Mouse (Mus musculus) cerebellum, adult 11 months (tissue): ENCODE results near the gene Apoc4.

ENCODE experiments used
- DNase-seq: peaks from one replicate; pipeline ENCODE4 v3.0.0; 2022

The Apoc4 gene

GRCm38 (mm10) chr7:19676662-19677061 is 4.6 kb downstream of the Apoc4 start:
- DNase-seq, result no peak

DNA sequence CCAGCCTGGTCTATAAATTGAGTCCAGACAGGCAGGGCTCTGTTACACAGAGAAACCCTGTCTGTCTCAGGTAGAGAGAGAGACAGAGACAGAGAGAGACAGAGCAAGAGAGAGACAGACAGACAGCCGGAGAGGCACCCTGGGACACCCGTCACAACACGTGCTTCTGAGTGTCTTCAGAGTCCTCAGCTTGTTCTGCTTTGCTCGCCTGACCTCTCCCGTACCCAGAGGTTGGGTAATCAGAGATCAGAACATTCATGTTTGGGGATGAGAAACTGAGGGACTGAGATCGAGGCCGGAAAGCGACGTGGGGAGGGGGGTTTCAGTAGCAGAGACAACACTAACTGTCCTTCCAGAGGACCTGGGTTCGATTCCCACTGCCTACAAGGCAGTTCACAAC is 5.5 kb downstream of the Apoc4 start:
- no peak for DNase-seq

GRCm38 (mm10) chr7:19673083-19673699 is 8.1 kb downstream of the Apoc4 start:
- no peak for DNase-seq

DNA sequence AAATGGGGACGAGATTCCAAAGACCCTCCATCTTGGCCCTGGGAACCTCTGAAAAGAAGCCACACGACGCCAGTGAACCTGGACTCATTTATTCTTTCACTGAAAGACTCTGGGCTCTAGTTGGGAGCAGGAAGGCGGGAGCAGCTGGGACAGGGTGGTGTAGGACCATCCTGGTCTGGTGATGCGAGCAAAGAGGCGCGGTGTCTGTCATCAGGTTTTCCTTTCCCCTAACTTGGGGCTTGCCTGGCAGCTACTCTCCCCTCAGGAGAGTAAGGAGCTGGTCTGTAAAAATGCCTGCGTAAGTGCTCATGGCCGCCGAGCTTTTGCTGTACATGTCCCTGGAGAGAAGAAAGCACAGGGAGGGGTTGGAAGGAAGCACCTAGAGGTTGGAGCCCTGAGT is 9.8 kb downstream of the Apoc4 start:
- DNase-seq, result no peak

DNA sequence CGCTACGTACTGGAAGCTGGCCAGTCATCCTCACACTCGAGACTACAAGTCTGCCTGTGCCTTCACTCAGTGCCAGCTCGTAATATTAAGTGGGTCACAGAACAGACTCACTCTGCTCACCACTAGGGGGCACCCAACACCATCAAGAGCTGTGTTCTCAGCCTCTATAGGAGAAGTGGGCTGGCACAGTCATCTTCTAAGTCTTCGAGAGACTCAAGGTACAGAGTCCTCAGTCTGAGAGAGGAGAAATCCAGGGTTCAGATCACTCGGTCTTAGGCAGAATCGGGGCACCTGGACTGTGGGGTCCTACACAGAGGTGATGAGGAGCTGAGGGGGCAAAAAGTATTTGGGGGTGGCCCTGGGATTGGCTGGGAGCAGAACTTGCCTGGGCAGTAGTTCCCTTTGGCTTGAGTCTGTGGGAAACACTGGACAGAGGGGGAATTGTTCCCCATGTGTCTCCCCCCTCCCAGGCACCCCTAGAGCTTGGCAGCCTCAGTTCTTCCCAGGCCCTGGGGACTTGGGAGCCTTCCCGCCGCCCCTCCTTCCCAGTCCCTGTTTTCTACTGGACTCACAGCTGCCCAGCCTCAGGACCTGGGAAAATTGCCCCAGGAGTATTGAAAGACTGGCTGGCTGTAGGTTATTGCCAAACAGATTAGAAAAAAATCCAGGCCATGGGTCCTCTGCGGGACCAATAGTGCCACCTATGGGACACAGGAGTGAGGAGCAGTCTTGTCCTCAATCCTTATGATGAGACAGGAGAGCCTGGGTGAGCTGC is 12.1 kb downstream of the Apoc4 start:
- peak; percentile 91 for DNase-seq

DNA sequence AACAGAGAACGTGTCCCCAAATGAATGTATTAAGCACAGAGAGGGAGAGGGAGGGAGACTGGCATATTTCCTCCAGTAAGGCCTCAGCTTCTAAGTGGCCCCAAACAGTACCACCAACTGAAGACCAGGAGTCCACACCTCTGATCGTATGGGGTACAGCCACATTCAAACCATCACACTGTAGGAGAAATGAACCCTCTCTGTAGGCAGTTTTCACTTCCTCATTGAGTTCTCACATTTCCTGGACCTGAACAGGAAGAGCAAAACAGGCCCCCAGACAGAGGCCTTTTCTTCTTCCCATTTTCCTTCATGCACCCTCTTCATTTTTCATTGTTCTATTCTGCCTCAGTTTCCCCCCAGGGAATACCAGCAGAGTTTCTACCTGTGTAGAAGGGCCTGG is 13.8 kb downstream of the Apoc4 start:
- DNase-seq, result no peak

DNA sequence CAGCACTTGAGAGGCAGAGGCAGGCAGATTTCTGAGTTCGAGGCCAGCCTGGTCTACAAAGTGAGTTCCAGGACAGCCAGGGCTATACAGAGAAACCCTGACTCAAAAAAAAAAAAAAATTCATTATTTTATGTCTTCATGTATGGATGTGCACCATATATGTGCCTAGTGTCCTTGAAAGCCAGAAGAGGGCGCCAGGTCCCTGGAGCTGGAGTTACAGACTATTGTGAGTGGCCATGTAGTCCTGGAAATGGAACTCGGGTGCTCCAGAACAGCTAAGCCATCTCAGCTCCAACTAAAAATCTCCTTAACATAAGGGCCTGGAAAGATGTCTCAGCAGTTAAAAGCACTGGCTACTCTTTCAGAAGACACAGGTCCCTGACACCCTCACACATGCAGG is 14.5 kb downstream of the Apoc4 start:
- no peak for DNase-seq

- peak; percentile 96 for DNase-seq
Observed at GRCm38 (mm10) chr7:19664955-19665841, 16.1 kb downstream of the Apoc4 start, which contains the start of gene Clptm1. Gene Clptm1, minus strand, starts transcription at chr7:19665033.

- DNase-seq, result no peak
Observed at GRCm38 (mm10) chr7:19664455-19664954, 16.8 kb downstream of the Apoc4 start.

- DNase-seq, result peak; percentile 34
Observed at GRCm38 (mm10) chr7:19663940-19664339, 17.3 kb downstream of the Apoc4 start.

- no peak for DNase-seq
Observed at GRCm38 (mm10) chr7:19652614-19653013, 28.7 kb downstream of the Apoc4 start.

DNA sequence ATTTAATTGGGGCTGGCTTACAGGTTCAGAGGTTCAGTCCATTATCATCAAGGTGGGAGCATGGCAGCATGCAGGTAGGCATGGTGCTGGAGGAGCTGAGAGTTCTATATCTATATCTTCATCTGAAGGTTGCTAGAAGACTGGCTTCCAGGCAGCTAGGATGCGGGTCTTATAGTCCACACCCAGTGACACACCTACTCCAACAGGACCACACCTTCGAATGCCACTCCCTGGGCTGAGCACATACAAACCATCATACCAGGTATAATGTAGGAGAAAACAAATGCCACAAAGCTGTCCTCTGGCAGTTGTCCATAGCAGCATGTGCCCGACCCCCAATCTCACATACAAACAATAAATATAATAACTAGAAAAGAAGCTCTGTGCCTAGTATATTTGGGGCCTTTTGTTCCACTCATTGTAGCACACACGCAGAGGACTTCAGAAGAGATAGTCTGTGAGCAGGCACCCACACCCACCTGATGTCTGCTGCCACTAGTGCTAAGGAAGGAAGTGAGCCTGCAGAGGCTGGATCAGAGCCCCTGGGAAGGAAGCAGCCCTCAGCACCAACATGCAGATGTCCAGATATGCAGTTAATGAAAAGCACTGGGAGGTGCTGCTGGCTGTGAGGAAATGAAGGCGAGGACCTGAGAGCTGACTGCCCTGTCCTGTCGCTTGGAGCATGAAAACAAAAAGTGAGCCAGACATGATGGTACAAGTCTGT is 30.1 kb downstream of the Apoc4 start:
- no peak for DNase-seq

- no peak for DNase-seq
Observed at GRCm38 (mm10) chr7:19641223-19641622, 40.1 kb downstream of the Apoc4 start.

- DNase-seq, result no peak
Observed at GRCm38 (mm10) chr7:19635074-19635827, 46.0 kb downstream of the Apoc4 start.

GRCm38 (mm10) chr7:19634591-19634990 is 46.7 kb downstream of the Apoc4 start:
- no peak for DNase-seq

- no peak for DNase-seq
Observed at GRCm38 (mm10) chr7:19633855-19634254, 47.4 kb downstream of the Apoc4 start.

DNA sequence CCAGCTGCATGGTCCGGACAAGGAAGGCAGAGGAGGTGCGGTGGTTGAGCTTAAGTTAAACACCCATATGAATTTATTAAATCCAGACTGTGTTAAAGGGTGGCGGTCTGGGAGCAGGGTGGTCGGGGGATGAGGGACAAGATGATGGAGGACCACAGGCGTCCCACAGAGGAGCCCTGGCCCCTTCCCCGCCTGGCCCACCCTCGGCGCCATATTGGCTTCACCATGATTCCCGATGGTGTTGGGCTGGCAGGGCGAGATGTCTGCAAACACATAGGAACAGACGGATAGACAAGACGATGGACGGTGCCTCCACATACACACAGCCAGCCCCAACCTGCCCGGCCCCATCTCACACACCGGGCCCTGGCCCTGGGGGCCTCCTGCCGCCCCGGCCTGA is 48.1 kb downstream of the Apoc4 start:
- no peak for DNase-seq

DNA sequence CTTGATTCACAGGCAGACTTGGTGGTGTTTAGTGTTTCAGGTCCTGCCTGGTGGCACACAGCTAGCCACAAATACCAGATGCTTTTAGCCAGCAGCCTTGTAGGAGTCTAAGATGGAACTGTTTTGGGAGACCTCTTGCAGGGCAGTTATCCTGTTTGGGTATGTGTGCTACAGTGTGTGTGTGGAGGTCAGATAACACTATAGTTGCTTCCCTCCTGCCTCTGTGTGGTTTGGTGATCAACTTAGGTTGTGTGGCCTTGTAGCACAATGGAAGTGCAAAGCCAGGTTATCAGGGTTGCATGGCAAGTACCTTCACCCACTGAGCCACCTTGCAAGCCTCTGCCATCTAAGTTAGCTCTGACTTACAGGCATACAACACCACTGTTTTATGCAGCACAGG is 48.6 kb downstream of the Apoc4 start:
- no peak for DNase-seq

- DNase-seq, result no peak
Observed at GRCm38 (mm10) chr7:19632275-19632674, 49.0 kb downstream of the Apoc4 start.

DNA sequence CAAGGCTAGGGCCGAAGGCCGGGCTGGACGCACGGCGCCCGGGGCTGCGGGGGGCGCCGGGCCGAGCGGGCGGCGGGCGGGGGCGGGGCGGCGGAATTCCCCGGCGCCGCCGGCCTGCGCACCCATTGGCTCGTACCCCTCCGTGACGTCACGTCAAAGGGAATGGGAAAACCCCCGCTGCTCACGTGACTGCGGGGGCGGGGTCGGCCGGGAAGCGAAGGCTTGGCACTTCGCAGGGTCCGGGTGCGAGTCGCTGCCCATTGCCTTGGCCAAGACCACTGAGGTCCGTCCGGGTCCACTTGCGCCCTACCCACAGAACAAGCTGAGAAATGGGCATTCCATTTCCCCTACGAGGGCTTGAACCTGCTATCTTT is 51.9 kb downstream of the Apoc4 start, which contains the start of gene Relb:
Relb (minus strand) TSS at position 78 of the 374 bp plus-strand sequence.
- peak; percentile 83 for DNase-seq

DNA sequence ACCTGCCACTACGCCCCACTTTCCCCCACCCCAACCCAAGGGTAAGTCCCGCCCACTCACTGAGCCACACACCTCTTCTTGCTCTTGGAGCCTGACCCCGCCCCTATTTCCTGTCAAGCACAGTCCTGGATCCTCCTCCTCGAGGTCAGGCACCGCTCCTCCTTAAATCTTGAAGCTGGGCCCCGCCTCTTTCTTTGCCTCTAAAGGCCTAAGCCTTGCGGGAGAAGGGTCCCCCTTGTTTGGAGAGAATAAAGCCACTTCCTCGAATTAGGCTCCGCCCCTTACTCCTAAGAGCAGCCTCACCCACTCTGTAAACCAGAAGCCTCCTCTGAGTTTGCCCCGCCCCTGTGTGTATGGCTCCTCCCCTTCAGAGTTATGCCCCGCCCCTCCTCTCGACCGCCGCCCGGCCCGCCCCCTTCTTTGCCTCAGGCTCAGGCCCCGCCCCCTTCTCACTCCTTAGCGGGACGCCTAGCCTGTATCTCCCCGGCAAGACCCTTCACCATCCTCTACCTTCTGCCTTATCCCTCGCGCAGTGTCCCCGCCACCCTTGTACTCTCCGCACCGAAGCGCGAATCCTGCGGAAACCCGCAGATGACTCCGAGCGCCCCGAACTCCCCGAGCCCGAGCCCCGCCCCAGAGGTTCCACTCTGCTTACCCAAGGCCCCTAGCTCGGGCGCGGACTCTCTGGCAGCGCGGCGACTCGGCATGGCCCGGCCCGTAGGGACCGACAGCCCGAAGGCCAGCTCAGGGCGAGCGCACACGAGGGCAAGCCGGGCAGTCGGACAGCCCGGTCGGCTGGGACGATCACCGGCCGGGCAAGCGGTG is 52.5 kb downstream of the Apoc4 start:
- peak; percentile 75 for DNase-seq
